8 mouse cellular contexts compared by ENCODE assay signal in genomic region chr11:76540973-76541372, GRCm38 (mm10).
DNase-seq lines count a peak whose midpoint lies in the region; ATAC-seq and TF ChIP-seq lines count a peak whose summit lies in the region.
"Had no signal": no experiment of that assay in that cellular context is flagged by ENCODE, and none has a peak within 500 bp of the region (broad histone marks: within the 10 kb centered on the region; RNA-seq: fewer than 3 reads in every experiment).

No protein-coding gene starts in this region.

- H3K27ac ChIP-seq in cerebellum, adult 2 months (ENCODE audit: insufficient read depth, low read length): no peak overlapping the region
- H3K27ac ChIP-seq in kidney, embryonic 16.5 days (ENCODE audit: low read length): no peak overlapping the region
- no peak overlapping the region for H3K27ac ChIP-seq in small intestine, adult 2 months (ENCODE audit: insufficient read depth, low read depth, low read length)
- H3K27ac ChIP-seq: stomach, embryonic 15.5 days had no signal

- no peaks in the 10 kb centered on the region for H3K9me3 ChIP-seq in kidney, embryonic 16.5 days (ENCODE audit: low read length)
- H3K9me3 ChIP-seq: stomach, embryonic 15.5 days had no signal

- WGBS in cerebellum, adult 2 months: 85% methylated on average over 1 of the region's 1 CpGs
- 42% methylated on average over 1 of the region's 1 CpGs for WGBS in kidney, embryonic 16.5 days
- WGBS in small intestine, adult 2 months: 34% methylated on average over 1 of the region's 1 CpGs

- ATAC-seq in kidney, embryonic 16.5 days (ENCODE audit: low FRiP score, low TSS enrichment): peak; percentile 77; the same call in 1 of the 2 replicates

- peak; percentile 65 to 74 for DNase-seq in B cell, adult 2 months
- DNase-seq in ES-CJ7 (ENCODE audit: low read depth, low spot score): peak; percentile 58
- peak; percentile 50 to 69 for DNase-seq in cerebellum, adult 2 months
- peak; percentile 31 to 69 for DNase-seq in gastrocnemius, postnatal 36 days
- DNase-seq in lung, postnatal 14 days: peak; percentile 82

- H3K9ac ChIP-seq in kidney, embryonic 16.5 days (replicated peaks; ENCODE audit: low read length): no peak overlapping the region
- H3K9ac ChIP-seq: stomach, embryonic 15.5 days had no signal

- peaks cover 2% of the 10 kb centered on the region; the same call in 1 of the 2 replicates for H3K36me3 ChIP-seq in kidney, embryonic 16.5 days (ENCODE audit: insufficient read depth, low read length)
- H3K36me3 ChIP-seq in small intestine, adult 2 months (ENCODE audit: control insufficient read depth, insufficient read depth, low read length): no peaks in the 10 kb centered on the region
- H3K36me3 ChIP-seq: stomach, embryonic 15.5 days had no signal

- no peak overlapping the region for H3K4me2 ChIP-seq in kidney, embryonic 16.5 days (replicated peaks; ENCODE audit: low read depth, low read length)
- H3K4me2 ChIP-seq: stomach, embryonic 15.5 days had no signal

- no peaks in the 10 kb centered on the region for H3K27me3 ChIP-seq in cerebellum, adult 2 months (ENCODE audit: control insufficient read depth, insufficient read depth, low read length)
- H3K27me3 ChIP-seq in kidney, embryonic 16.5 days (ENCODE audit: insufficient read depth, low read length): no peaks in the 10 kb centered on the region
- H3K27me3 ChIP-seq in small intestine, adult 2 months (ENCODE audit: control insufficient read depth, insufficient read depth, low read length): no peaks in the 10 kb centered on the region
- H3K27me3 ChIP-seq: stomach, embryonic 15.5 days had no signal

- peaks cover 4% of the 10 kb centered on the region; the same call in 1 of the 2 replicates for H3K4me1 ChIP-seq in cerebellum, adult 2 months (ENCODE audit: control insufficient read depth, insufficient read depth, low read length)
- H3K4me1 ChIP-seq in kidney, embryonic 16.5 days (ENCODE audit: insufficient read depth, low read length): no peaks in the 10 kb centered on the region
- no peaks in the 10 kb centered on the region for H3K4me1 ChIP-seq in small intestine, adult 2 months (ENCODE audit: control insufficient read depth, insufficient read depth, insufficient read length, low read length)
- H3K4me1 ChIP-seq: stomach, embryonic 15.5 days had no signal

- no peak overlapping the region for H3K4me3 ChIP-seq in cerebellum, adult 2 months (replicated peaks; ENCODE audit: insufficient read depth, low read depth, low read length)
- H3K4me3 ChIP-seq in kidney, embryonic 16.5 days (ENCODE audit: low read length): no peak overlapping the region
- H3K4me3 ChIP-seq in small intestine, adult 2 months (ENCODE audit: low read depth, low read length): no peak overlapping the region
- H3K4me3 ChIP-seq: stomach, embryonic 15.5 days had no signal

- intact Hi-C loops in gastrocnemius, postnatal 36 days (cut with DNase I): no loop called here

- no peak for TF ChIP-seq POLR2A in cerebellum, adult 2 months (IDR thresholded peaks at IDR 0.05; ENCODE audit: borderline replicate concordance, insufficient read depth, low read length)
- TF ChIP-seq POLR2A in small intestine, adult 2 months (IDR thresholded peaks at IDR 0.05; ENCODE audit: low read depth, low read length): no peak

- TF ChIP-seq CTCF in cerebellum, adult 2 months (IDR thresholded peaks at IDR 0.05; ENCODE audit: borderline replicate concordance, insufficient read depth, low read depth, low read length): peak; percentile 78
- peak; percentile 81; the same call in 1 of the 2 replicates for TF ChIP-seq CTCF in small intestine, adult 2 months (IDR thresholded peaks at IDR 0.05; ENCODE audit: extremely low read depth, insufficient read length, insufficient replicate concordance, low read depth, low read length)
